Mouse (Mus musculus) adrenal gland, adult (tissue): ENCODE results near the gene Rasgrf1.
"Not testable (repeated sequence)": the region's sequence is repeated elsewhere in the genome, so short reads cannot be mapped to it uniquely, and the experiment has no call there.

ENCODE experiments used
- DNase-seq, 2 experiments: peaks; one replicate each; pipeline ENCODE4 v3.0.0; 2022 to 2023; ENCODE audit warnings: low spot score in 1 of 2; ENCODE audit not compliant: inconsistent age in 2 of 2

The Rasgrf1 gene

GRCm38 (mm10) chr9:90035794-90036193 is 126.1 kb downstream of the Rasgrf1 start:
- DNase-seq = peak in 1 of 2 experiments; percentile 28

GRCm38 (mm10) chr9:90036313-90036712 is 126.6 kb downstream of the Rasgrf1 start:
- DNase-seq = peak in 1 of 2 experiments; percentile 18

- no peak for DNase-seq
Observed at GRCm38 (mm10) chr9:90038535-90038934, 128.8 kb downstream of the Rasgrf1 start.

- no peak for DNase-seq
Observed at GRCm38 (mm10) chr9:90040916-90041315, 131.2 kb downstream of the Rasgrf1 start.

GRCm38 (mm10) chr9:90041556-90041955 is 131.8 kb downstream of the Rasgrf1 start:
- no peak for DNase-seq

DNA sequence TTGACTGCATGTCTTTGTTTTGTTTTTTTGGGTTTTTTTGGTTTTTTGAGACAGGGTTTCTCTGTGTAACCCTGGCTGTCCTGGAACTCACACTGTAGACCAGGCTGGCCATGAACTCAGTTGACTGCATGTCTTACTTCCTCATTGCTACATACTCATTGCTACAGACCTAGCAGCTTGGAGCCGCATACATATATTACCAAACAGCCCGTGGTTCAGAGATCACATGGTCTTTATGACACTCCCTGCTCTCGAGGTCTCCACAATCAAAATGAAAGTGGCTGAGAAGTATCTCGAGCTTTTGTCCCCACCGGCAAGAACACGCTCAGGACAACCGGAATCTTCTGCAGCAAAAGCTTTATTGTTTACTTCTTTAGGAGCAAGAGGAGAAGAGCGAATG is 133.2 kb downstream of the Rasgrf1 start:
- peak in 1 of 2 experiments; percentile 41 for DNase-seq

GRCm38 (mm10) chr9:90045191-90045590 is 135.5 kb downstream of the Rasgrf1 start:
- DNase-seq = no peak

DNA sequence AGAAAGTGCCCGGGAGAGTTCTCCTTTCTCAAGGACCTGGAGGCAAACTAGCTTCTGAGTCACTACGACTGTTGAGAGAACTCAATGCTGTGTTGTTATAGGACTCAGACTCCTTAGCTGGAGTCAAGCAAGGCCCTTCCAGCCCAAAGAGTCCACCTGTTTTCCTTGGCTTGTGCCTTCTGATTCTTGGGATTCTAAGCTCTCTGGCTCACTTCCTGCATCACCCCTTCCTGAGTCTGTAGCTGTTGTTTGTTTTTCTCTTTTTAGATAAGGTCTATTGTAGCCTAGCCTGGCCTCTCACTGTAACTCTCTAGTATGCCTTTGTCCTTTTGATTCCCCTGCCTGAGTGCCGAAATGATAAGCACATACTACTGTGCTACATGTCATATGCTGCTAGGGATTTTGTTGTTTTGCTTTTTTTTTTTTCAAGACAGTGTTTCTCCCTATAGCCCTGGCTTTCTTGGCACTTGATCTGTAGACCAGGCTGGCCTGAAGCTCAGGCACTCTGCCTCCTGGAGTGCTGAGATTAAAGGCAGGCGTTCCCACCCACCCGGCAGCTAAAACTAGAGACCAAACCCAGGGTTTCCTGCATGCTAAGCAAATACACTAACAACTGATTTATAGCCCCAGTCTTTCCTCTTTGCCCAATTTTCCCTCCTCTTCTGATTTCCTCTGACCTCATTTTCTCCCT is 138.4 kb downstream of the Rasgrf1 start:
- peak in 1 of 2 experiments; percentile 26 for DNase-seq

- DNase-seq = no peak
Observed at GRCm38 (mm10) chr9:90053852-90054251, 144.1 kb downstream of the Rasgrf1 start, which contains the start of gene Ctsh. TSS of gene Ctsh (plus strand) at chr9:90054152.

DNA sequence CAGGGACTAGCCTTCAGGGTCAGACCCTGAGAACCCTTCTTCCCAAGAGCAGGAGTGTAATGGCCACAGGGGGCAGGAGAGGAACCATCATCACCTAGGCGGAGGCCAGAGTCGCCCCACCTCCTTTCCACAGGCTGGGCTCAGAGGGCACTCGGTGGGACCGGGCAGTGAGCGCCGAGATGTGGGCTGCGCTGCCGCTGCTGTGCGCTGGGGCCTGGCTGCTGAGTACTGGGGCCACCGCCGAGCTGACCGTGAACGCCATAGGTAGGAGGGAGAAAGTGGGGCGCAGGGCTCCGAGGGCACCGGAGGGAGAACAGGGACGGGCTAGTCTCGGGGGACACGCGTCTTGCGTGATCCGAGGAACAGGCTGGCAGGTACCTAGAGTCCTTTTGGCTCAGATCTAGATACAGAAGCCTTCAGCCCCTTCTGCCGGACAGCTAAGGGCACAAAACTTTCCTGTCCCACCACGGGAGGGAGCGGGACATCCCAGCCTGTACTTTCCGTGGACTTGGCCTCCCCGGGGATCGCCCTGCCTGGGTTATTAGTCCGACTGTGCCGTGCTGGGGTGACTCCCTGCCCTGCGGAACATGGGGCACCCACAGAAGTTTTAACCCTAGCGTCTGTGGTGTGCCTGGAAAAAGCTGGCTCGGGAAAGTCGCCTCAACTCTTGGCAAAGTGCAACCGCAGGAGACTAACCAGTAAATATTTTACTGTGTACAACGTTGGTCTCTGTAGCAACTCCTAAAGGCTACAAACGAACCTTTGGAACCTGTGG is 144.8 kb downstream of the Rasgrf1 start:
- peak; percentile 89 to 94 for DNase-seq

- no peak for DNase-seq
Observed at GRCm38 (mm10) chr9:90055409-90055808, 145.7 kb downstream of the Rasgrf1 start.

DNA sequence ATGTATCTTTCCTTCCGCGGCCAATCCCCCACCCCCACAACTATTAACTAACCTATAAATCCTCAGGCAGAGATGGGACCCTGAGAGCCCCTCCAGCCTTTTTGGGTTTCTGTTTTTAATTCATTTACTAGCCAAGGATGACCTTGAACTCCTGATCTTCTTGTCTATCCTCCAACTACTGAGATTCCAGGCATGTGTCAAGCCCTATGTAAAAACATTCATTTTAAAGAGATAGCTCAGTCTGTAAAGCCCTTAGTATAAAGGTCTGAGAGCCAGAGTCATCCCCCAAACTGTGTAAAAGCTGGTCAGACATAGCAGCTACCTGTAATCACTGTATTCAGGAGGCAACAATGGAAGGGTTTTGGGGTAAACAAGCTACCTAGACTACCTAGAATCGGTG is 146.2 kb downstream of the Rasgrf1 start:
- peak in 1 of 2 experiments; percentile 49 for DNase-seq

DNA sequence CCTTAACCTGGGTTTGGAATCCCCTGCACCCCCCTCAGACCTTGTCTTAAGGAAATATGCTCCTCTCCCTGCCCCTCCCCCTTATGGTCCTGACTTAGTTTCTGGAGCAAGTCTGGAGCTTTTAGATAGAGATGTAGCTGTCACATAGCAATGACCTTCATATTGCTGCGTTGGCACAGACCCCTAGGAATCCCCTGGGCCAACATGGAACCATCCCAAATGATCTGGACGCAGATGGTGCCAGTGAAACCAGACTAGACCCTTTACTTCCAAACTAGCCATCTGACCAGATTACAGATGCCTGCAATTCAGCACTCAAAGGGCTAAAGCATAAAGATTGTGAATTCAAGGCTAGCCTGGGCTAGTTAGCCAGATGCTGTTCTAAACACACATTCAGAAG is 147.0 kb downstream of the Rasgrf1 start:
- no peak for DNase-seq

- peak; percentile 35 to 75 for DNase-seq
Observed at GRCm38 (mm10) chr9:90059828-90060573, 150.3 kb downstream of the Rasgrf1 start.

- DNase-seq = peak; percentile 76 to 94
Observed at GRCm38 (mm10) chr9:90060574-90060875, 150.8 kb downstream of the Rasgrf1 start.

DNA sequence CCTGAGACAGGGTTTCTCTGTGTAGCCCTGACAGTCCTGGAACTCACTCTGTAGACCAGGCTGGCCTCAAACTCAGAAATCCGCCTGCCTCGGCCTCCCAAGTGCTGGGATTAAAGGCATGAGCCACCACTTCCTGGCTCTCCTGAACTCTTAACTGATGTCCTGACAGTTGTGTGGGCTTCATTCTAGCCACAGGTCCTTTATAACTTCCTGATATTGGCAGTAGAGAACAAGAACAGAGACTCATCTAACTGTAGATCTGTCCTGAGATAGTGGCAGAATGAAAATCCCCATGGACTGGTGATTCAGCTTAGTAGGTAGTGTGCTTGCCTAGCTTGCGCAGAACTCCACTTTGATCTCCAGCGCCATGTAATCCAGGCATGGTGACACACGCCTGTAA is 151.2 kb downstream of the Rasgrf1 start:
- not testable (repeated sequence) for DNase-seq

DNA sequence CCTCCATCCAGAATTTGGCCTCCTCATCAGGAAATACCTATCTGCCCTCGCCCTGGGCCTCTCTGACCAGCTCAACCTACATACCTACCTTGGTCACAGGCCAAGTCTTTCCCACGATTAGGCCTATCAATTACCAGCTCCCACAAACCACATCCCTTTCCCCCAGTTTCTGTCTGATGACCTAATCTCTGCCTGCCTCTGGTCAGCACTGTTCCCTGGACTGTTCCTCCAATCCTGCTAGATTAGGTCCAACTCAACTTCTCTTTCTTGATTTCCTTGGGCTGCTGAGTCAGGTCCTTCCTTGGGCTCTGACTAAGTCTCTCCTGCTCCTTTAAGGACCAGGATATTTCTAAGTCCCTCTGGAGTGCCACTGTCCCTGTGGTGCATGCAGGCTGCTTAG is 157.6 kb downstream of the Rasgrf1 start:
- DNase-seq = no peak

DNA sequence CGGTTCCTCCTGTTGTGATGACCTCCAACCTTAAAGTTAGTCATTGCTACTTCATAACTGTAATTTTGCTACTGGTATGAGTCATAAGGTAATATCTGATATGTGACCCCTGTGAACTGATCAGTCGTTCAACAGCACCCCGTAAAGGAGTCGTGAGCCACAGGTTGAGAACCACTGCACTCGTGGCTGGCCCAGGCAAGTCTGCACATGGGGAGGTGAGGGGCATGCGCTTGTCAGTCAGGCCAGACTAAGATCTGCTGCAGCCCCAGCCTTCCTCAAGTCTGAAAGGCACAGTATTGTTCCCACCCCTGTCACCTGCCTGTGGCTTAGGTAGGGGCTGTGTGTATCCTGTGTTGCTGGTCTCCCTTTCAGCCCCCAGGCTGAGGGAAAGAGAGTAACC is 159.1 kb downstream of the Rasgrf1 start:
- DNase-seq = no peak

DNA sequence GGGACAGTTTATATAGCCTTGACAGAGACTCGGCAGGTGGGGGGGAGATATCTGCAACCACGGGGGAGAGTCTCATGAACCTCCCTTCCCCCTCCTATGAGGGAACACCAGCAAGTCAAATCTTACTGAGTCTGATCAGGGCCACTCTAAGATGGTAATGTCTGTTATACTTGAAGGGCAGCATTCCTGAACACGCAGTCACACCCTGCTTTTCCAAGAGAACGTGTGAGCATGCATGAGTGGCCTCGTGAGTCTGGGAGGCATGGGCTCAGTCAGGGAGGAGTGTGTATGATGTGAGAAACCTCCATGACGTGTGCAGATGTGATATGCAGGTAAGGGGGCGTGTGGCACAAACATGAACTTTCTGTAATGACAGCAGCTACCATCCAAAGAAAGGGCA is 159.8 kb downstream of the Rasgrf1 start:
- peak; percentile 54 to 70 for DNase-seq

GRCm38 (mm10) chr9:90070174-90070573 is 160.5 kb downstream of the Rasgrf1 start:
- no peak for DNase-seq

GRCm38 (mm10) chr9:90075336-90075735 is 165.6 kb downstream of the Rasgrf1 start:
- no peak for DNase-seq

DNA sequence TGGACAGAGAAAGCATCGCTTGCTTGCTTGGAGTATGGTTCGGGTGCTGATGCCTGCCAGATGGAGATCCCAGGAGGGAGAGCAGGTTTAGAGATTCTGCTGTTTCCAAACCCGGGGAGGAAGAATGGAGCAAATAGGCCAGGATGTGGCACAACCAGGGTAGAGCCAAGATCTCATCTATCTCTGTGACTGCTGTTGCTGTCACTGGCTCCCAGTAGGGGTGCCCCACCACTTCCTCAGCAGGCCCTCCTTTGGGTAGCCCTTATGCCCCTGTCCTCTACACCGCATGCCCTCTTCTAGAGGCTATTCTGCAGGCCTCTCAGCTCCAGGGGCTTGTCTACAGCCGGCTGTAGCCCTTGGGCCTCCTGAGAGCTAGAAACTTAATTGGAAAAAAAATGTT is 166.4 kb downstream of the Rasgrf1 start:
- no peak for DNase-seq
